Mouse (Mus musculus): Measurements from ENCODE around the gene Gm44790.
"Not testable (repeated sequence)": the region's sequence is repeated elsewhere in the genome, so short reads cannot be mapped to it uniquely, and the experiment has no call there.

Gm44790 gene

GRCm38 (mm10) chr6:86426358-86426757, at the start of gene Gm44790:
Gene Gm44790 (plus strand): TSS chr6:86426658.
- Histone ChIP-seq H3K27me3 (ENCODE audit: control insufficient read depth, insufficient read depth, low read length, poor library complexity, severe bottlenecking) (no peaks in the 10 kb centered on the region), H3K36me3 (ENCODE audit: control insufficient read depth, insufficient read depth, low read length, poor library complexity, severe bottlenecking) (peaks cover 14% of the 10 kb centered on the region)
- no peak for DNase-seq (ENCODE audit: low read depth, low spot score)

- H3K27me3 ChIP-seq (ENCODE audit: control insufficient read depth, insufficient read depth, low read length, poor library complexity, severe bottlenecking), result no peaks in the 10 kb centered on the region
- no peak for DNase-seq (ENCODE audit: low read depth, low spot score)
- peaks cover 13% of the 10 kb centered on the region for H3K36me3 ChIP-seq (ENCODE audit: control insufficient read depth, insufficient read depth, low read length, poor library complexity, severe bottlenecking)
Measured at GRCm38 (mm10) chr6:86378341-86378740, 48.1 kb upstream of the Gm44790 start.

- H3K36me3 ChIP-seq (ENCODE audit: control insufficient read depth, insufficient read depth, low read length, poor library complexity, severe bottlenecking), result peaks cover 13% of the 10 kb centered on the region
- DNase-seq (ENCODE audit: low read depth, low spot score); H3K27me3 ChIP-seq (ENCODE audit: control insufficient read depth, insufficient read depth, low read length, poor library complexity, severe bottlenecking): not testable (repeated sequence)
Measured at GRCm38 (mm10) chr6:86380112-86380511, 46.3 kb upstream of the Gm44790 start.

- H3K27me3 ChIP-seq (ENCODE audit: control insufficient read depth, insufficient read depth, low read length, poor library complexity, severe bottlenecking), result no peaks in the 10 kb centered on the region
- no peak for DNase-seq (ENCODE audit: low read depth, low spot score)
- peaks cover 4% of the 10 kb centered on the region; the same call in 1 of the 2 replicates for H3K36me3 ChIP-seq (ENCODE audit: control insufficient read depth, insufficient read depth, low read length, poor library complexity, severe bottlenecking)
Measured at GRCm38 (mm10) chr6:86382551-86382950, 43.9 kb upstream of the Gm44790 start.

GRCm38 (mm10) chr6:86383370-86383769, 43.1 kb upstream of the Gm44790 start:
- H3K36me3 ChIP-seq (ENCODE audit: control insufficient read depth, insufficient read depth, low read length, poor library complexity, severe bottlenecking), result peaks cover 5% of the 10 kb centered on the region; the same call in 1 of the 2 replicates
- H3K27me3 ChIP-seq (ENCODE audit: control insufficient read depth, insufficient read depth, low read length, poor library complexity, severe bottlenecking), result no peaks in the 10 kb centered on the region
- no peak for DNase-seq (ENCODE audit: low read depth, low spot score)

GRCm38 (mm10) chr6:86384692-86385091, 41.8 kb upstream of the Gm44790 start:
- no peak for DNase-seq (ENCODE audit: low read depth, low spot score)
- no peaks in the 10 kb centered on the region for H3K27me3 ChIP-seq (ENCODE audit: control insufficient read depth, insufficient read depth, low read length, poor library complexity, severe bottlenecking)
- H3K36me3 ChIP-seq (ENCODE audit: control insufficient read depth, insufficient read depth, low read length, poor library complexity, severe bottlenecking), result peaks cover 7% of the 10 kb centered on the region

- no peaks in the 10 kb centered on the region for H3K27me3 ChIP-seq (ENCODE audit: control insufficient read depth, insufficient read depth, low read length, poor library complexity, severe bottlenecking)
- no peak for DNase-seq (ENCODE audit: low read depth, low spot score)
- H3K36me3 ChIP-seq (ENCODE audit: control insufficient read depth, insufficient read depth, low read length, poor library complexity, severe bottlenecking), result peaks cover 5% of the 10 kb centered on the region; the same call in 1 of the 2 replicates
Measured at GRCm38 (mm10) chr6:86385362-86386104, 40.9 kb upstream of the Gm44790 start.

GRCm38 (mm10) chr6:86387313-86387712, 39.1 kb upstream of the Gm44790 start:
- H3K27me3 ChIP-seq (ENCODE audit: control insufficient read depth, insufficient read depth, low read length, poor library complexity, severe bottlenecking), result no peaks in the 10 kb centered on the region
- DNase-seq (ENCODE audit: low read depth, low spot score), result no peak
- peaks cover 7% of the 10 kb centered on the region; the same call in 1 of the 2 replicates for H3K36me3 ChIP-seq (ENCODE audit: control insufficient read depth, insufficient read depth, low read length, poor library complexity, severe bottlenecking)

GRCm38 (mm10) chr6:86388461-86388860, 38.0 kb upstream of the Gm44790 start:
- DNase-seq (ENCODE audit: low read depth, low spot score), result no peak
- Histone ChIP-seq H3K27me3 (ENCODE audit: control insufficient read depth, insufficient read depth, low read length, poor library complexity, severe bottlenecking) (no peaks in the 10 kb centered on the region), H3K36me3 (ENCODE audit: control insufficient read depth, insufficient read depth, low read length, poor library complexity, severe bottlenecking) (peaks cover 7% of the 10 kb centered on the region; the same call in 1 of the 2 replicates)

GRCm38 (mm10) chr6:86391326-86391725, 35.1 kb upstream of the Gm44790 start:
- Histone ChIP-seq H3K27me3 (ENCODE audit: control insufficient read depth, insufficient read depth, low read length, poor library complexity, severe bottlenecking) (no peaks in the 10 kb centered on the region), H3K36me3 (ENCODE audit: control insufficient read depth, insufficient read depth, low read length, poor library complexity, severe bottlenecking) (peaks cover 7% of the 10 kb centered on the region; the same call in 1 of the 2 replicates)
- peak; percentile 50 for DNase-seq (ENCODE audit: low read depth, low spot score)

- no peaks in the 10 kb centered on the region for H3K27me3 ChIP-seq (ENCODE audit: control insufficient read depth, insufficient read depth, low read length, poor library complexity, severe bottlenecking)
- DNase-seq (ENCODE audit: low read depth, low spot score), result no peak
Measured at GRCm38 (mm10) chr6:86393187-86393586, 33.3 kb upstream of the Gm44790 start.

GRCm38 (mm10) chr6:86394078-86394720, 32.3 kb upstream of the Gm44790 start:
- peaks cover 2% of the 10 kb centered on the region; the same call in 1 of the 2 replicates for H3K36me3 ChIP-seq (ENCODE audit: control insufficient read depth, insufficient read depth, low read length, poor library complexity, severe bottlenecking)

More at GRCm38 (mm10) chr6:86393187-86393586, 33.3 kb upstream of the Gm44790 start:
- H3K36me3 ChIP-seq (ENCODE audit: control insufficient read depth, insufficient read depth, low read length, poor library complexity, severe bottlenecking), result peaks cover 6% of the 10 kb centered on the region; the same call in 1 of the 2 replicates

GRCm38 (mm10) chr6:86395021-86395420, 31.4 kb upstream of the Gm44790 start:
- DNase-seq (ENCODE audit: low read depth, low spot score), result no peak
- Histone ChIP-seq H3K36me3 (ENCODE audit: control insufficient read depth, insufficient read depth, low read length, poor library complexity, severe bottlenecking) (peaks cover 2% of the 10 kb centered on the region; the same call in 1 of the 2 replicates), H3K27me3 (ENCODE audit: control insufficient read depth, insufficient read depth, low read length, poor library complexity, severe bottlenecking) (no peaks in the 10 kb centered on the region)

More at GRCm38 (mm10) chr6:86394078-86394720, 32.3 kb upstream of the Gm44790 start:
- no peaks in the 10 kb centered on the region for H3K27me3 ChIP-seq (ENCODE audit: control insufficient read depth, insufficient read depth, low read length, poor library complexity, severe bottlenecking)
- DNase-seq (ENCODE audit: low read depth, low spot score), result no peak

- Histone ChIP-seq H3K27me3 (ENCODE audit: control insufficient read depth, insufficient read depth, low read length, poor library complexity, severe bottlenecking) (no peaks in the 10 kb centered on the region), H3K36me3 (ENCODE audit: control insufficient read depth, insufficient read depth, low read length, poor library complexity, severe bottlenecking) (peaks cover 2% of the 10 kb centered on the region; the same call in 1 of the 2 replicates)
- no peak for DNase-seq (ENCODE audit: low read depth, low spot score)
Measured at GRCm38 (mm10) chr6:86395969-86396368, 30.5 kb upstream of the Gm44790 start.

All from splenic B cell, adult 2 months (primary cell).